Mouse (Mus musculus) thymus, postnatal 10 days (tissue): Measurements from ENCODE around the gene Eif2a.
A peak's percentile ranks its signal among the peaks of the same experiment; 100 is the strongest.
"Not testable (repeated sequence)": the region's sequence is repeated elsewhere in the genome, so short reads cannot be mapped to it uniquely, and the experiment has no call there.

Experiments
- DNase-seq, 2 experiments: peaks; one replicate each; pipeline ENCODE4 v3.0.0; 2021; ENCODE audit warnings: low spot score in 2 of 2

The Eif2a gene

DNA sequence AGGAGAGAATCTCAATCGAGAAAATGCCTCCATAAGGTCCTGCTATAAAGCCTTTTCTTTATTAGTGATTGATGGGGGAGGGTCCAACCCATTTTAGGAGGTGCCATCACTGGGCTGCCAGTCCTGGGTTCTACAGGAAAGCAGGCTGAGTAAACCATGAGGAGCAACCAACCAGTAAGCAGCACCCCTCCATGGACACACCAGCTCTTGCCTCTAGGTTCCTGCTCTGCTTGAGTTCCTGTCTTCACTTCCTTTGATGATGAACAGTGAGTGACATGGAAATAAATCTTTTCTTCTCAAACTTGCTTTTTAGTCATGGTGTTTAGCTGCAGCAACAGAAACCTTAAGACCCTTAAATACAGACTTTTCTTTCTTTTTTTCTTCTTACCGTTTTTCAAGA, 4.3 kb upstream of the Eif2a start:
- DNase-seq = no peak

- DNase-seq = no peak
Measured at GRCm38 (mm10) chr3:58523386-58523785, 2.2 kb upstream of the Eif2a start.

DNA sequence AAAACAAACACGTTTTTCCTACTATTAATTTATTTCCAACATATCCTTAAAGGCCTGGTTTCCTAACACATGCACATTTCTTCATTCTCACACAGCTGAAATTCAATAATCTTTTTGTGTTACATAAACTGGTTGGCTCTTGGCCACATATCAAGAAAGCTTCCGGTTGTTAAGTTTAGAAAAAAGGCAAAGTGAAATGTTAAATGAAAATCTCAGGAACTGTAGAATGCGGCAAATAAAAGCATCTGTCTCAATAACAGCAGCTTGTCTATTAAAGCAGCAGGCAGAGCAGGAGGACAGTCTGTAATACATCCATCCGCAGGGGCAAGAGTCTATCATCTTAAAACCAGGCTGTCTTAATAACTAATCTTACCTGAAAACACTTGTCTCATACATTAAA, 1.4 kb upstream of the Eif2a start:
- DNase-seq = no peak

- no peak for DNase-seq
Measured at GRCm38 (mm10) chr3:58525166-58525565, 455 bp upstream of the Eif2a start.

DNA sequence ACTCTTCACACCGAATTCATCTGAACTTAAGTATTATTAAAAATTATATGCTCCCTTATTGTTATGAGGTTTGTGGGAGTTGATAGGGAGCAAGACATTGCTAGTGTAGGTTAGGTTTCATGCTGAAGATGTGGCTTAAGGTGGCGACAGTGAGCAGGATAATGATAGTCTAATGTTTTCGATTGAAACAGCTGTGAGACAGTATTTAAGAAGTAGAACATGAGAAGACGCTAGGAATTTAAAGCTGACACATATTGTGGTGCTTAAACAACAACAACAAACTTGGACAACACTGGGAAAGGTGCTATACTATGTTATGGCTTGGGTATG, 752 bp downstream of the Eif2a start:
- no peak for DNase-seq

DNA sequence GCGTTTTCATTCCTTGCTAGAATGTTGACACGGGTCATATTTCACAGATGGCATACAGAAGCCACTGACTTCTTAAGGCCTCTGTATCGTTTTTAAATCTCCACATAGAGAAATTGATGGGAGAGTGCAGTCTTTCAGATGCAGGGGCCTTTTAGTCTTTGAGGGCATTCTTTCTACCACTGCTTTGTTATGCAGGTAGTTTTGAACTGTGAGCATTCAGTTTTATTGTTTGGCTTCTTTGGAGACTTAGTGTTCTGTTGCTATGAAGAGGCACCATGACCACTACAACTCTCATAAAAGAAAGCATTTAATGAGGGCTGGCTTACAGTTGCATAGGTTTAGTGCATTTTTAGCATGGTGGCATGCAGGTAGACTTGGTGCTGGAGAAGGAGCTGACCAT, 11.0 kb downstream of the Eif2a start:
- DNase-seq = no peak

DNA sequence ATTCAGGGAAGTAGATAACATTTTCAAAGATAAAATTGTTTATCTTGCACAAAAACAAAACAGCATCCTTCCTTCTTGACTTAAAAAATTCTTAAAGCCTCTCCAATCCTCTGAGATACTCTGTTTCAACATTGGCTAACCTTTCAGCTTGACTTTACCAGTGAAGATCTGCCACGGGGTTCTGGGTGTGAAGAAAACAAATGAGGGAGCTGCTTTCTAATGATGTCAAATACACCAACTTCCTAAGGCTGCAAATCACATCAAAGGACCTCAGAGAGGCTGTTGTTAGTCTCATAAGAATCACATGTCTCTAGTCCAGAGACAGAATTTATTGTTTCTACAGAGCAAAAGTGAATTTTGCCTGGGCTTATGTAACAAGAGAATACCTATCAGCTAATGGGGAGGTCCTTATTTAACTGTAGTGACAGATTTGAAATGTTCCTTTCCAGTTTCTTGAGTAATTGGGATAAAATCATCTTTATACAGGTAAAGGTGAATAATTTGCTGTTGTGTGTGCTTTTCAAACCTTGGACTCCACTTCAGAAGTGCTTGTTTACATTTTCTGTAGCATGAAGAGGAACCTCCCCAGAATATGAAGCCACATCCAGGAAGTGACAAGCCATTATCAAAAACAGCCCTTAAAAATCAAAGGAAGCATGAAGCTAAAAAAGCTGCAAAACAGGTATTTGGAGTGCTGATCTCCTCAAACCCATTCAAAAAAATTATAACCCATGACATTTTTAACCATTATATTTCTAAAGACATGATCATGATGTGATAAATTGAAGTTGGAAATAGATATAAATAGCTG, 26.6 kb downstream of the Eif2a start:
- no peak for DNase-seq

GRCm38 (mm10) chr3:58556649-58557048, 31.0 kb downstream of the Eif2a start:
- no peak for DNase-seq

DNA sequence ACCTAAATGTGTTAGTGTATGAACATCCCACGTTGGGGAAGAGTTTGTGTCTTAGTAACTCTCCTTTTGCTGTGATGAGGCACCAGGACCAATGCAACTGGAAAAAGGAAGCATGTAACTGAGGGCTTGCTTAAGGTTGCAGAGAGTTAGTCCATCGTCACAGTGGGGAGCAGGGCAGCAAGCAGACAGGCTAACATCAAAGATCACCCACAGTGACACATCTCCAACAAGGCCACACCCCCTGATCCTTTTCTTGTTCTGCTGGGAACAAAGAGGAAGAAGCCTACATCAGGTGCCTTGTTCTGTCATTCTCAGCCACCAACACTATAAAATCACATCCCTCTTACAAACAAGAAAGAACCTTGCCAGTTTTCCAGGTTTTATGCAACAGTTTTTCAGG, 34.3 kb downstream of the Eif2a start:
- DNase-seq = no peak

- no peak for DNase-seq
Measured at GRCm38 (mm10) chr3:58561437-58561836, 35.8 kb downstream of the Eif2a start.

DNA sequence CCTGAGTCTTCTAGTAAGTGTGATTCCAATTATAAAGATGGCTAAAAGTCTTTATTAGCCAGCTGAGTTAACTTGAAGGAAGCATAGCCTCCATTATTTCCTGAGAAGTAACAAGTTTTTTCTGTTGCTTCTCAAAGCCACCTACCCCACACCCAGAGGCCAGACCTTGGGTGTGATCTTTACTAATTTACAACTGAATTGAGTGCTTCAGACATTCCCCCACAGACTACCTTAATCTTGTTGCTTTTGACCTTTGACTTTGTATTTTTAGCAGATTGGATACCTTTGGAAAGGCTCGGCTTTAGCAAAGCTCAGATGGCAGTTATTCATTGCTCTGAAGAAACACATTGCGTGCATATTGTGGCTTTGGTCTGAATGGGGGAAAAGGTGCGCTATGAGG, 45.2 kb downstream of the Eif2a start:
- DNase-seq = no peak

DNA sequence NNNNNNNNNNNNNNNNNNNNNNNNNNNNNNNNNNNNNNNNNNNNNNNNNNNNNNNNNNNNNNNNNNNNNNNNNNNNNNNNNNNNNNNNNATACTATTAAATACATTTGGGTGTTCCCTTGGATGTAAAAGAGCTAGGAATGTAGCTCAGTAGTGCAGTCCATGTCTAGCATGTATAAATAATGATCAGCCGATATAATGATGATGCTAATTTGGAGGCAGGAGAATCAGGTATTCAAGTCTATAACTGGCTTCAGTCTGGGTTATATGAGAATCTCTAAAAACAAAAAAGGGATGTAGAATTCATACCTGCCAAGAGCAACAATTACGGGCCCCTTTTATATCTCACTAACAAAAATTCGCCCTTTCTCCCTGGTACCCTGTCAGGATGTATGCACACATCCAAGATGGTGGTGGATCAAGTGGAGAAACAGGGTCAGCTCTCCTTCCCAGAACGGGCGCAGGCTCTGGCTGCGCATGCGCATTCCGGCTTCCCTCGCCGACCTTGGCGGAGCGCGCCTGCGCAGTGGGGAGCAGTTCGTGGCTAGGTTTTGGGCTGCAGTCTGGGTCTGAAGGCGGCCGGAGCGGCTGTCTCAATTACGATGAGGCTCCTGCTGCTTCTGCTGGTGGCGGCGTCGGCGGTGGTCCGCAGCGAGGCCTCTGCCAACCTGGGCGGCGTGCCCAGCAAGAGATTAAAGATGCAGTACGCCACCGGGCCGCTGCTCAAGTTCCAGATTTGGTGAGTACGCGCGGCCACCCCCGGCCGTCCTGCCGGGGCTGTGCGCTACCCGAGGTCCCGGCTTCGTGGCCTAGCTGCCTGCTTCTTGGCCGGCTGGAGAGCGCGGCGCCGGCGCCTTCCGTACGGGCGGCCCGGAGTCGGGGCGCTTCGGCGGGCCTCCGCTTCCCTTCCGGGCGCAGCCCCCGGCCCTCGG, 50.8 kb downstream of the Eif2a start, which contains the start of gene Selenot:
Gene Selenot, plus strand, starts transcription at position 500 of the 930 bp plus-strand sequence.
- peak; percentile 91 to 97 for DNase-seq

DNA sequence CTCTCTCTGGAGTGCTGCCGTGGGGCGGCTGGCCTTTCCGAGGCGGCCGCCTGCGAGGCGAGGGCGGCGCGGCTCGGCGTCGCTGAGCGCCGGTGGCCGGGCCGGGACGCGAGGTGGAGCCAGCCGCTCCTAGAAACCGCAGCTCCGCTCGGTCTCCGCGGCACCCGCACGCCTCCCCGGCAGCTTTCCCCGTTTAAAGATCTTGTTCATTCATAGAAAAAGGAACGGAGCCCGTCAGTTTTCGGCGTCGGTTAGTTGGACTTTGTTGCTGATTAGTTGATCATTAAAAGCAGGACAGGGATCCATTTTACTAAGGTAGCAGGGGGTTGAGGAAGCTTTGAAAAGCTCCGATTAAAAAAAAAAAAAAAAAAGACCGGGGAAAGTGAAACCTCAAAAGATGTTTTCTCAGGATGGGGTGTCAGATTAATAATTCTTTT, 51.5 kb downstream of the Eif2a start:
- DNase-seq = peak in 1 of 2 experiments; percentile 38

- no peak for DNase-seq
Measured at GRCm38 (mm10) chr3:58577506-58578050, 52.0 kb downstream of the Eif2a start.

- no peak for DNase-seq
Measured at GRCm38 (mm10) chr3:58581530-58581929, 55.9 kb downstream of the Eif2a start.

- no peak for DNase-seq
Measured at GRCm38 (mm10) chr3:58582297-58582696, 56.7 kb downstream of the Eif2a start.

- no peak for DNase-seq
Measured at GRCm38 (mm10) chr3:58582788-58583426, 57.3 kb downstream of the Eif2a start.

DNA sequence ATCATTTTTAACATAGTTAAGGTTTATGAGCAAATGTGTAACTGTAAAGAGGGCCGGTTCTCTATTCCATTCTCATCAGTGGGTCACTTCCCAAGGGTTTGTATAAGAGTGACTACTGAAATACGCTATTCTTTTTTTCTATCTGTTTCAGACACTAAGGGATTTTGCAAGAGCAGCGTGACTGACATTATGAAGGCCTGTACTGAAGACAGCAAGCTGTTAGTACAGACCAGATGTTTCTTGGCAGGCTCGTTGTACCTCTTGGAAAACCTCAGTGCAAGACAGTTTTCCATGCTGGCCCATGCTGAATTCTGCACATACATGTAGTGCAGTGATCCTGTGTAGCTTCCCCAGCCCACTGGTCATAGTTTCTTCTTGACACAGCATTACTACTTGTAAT, 64.9 kb downstream of the Eif2a start:
- not testable (repeated sequence) for DNase-seq

DNA sequence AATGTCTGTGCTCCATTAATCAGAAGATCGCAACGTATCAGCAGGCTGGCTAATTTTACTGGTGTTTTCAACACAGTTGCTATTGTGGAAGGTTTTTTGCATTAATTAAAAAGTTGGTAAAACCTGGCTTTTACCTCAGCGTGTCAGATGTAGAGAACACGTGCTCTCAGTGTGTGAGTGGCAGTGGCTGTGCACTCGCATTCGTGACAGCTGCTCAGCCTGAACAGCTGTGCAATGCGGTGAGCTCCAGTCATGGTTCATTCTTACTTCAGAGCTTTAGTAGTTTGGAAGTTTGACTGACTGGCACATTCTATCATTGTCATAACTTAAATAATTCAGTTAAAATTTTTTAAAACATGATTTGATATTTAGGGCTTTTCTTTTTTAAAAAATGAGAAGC, 67.0 kb downstream of the Eif2a start:
- DNase-seq = not testable (repeated sequence)

DNA sequence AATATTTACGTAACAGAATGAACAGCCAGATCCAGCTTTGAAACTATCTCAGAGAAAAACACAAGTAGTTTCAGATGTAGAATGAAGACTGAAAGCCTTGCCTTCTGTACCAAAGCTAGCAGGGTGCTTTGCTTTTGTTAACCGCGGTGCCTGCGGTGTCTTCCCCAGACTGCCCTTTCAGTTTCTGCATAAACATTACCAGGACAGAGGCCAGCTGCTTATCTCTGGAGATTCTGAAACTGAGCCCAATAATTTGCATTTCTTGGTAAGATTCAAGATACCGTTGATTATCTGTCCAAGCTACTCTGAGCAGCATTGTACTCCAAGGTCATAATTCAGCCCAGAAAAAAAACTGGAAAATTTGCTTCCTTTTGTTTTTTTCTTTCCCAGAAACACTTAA, 68.0 kb downstream of the Eif2a start:
- no peak for DNase-seq
